ENCODE assay signal across 21 mouse cellular contexts in genomic region chr6:49009665-49010064, GRCm38 (mm10). TPM values are rescaled to one million over a fixed set of nuclear protein-coding genes. Genes with fewer than 3 reads are reported as not detected.
DNase-seq lines count a peak whose midpoint lies in the region; ATAC-seq and TF ChIP-seq lines count a peak whose summit lies in the region.
"Had no signal": no experiment of that assay in that cellular context is flagged by ENCODE, and none has a peak within 500 bp of the region (broad histone marks: within the 10 kb centered on the region; RNA-seq: fewer than 3 reads in every experiment).

No protein-coding gene starts in this region.

- H3K9ac ChIP-seq in hindbrain, postnatal 0 days (replicated peaks; ENCODE audit: low read length): no peak overlapping the region
- H3K9ac ChIP-seq in hindbrain, embryonic 11.5 days (ENCODE audit: low read depth, low read length): no peak overlapping the region
- H3K9ac ChIP-seq in lung, postnatal 0 days (replicated peaks; ENCODE audit: low read depth): no peak overlapping the region
- H3K9ac ChIP-seq in MEL (ENCODE audit: control insufficient read depth, low read depth, low read length, poor library complexity, severe bottlenecking): no peak overlapping the region
- H3K9ac ChIP-seq: embryonic facial prominence, embryonic 13.5 days; neural tube, embryonic 13.5 days had no signal

- no peak for DNase-seq in hindbrain, postnatal 0 days (ENCODE audit: low spot score)
- DNase-seq in hindbrain, embryonic 11.5 days (ENCODE audit: low spot score): no peak
- DNase-seq in lung, postnatal 0 days (ENCODE audit: low spot score): no peak
- no peak for DNase-seq in lung, postnatal 14 days
- DNase-seq in MEL (ENCODE audit: low read depth, low spot score): peak; percentile 9
- peak; percentile 50 for DNase-seq in naive thymus-derived CD4-positive, alpha-beta T cell, adult 2 months (ENCODE audit: low read depth)
- no peak for DNase-seq in cerebellum, adult 18-20 months
- DNase-seq: adrenal gland, postnatal 36 days; cerebellum, postnatal 36 days; kidney, adult 11 months; lung, postnatal 36 days; spleen, adult 18-20 months had no signal

- no peak for TF ChIP-seq EP300 in lung, postnatal 0 days (IDR thresholded peaks at IDR 0.05)
- TF ChIP-seq EP300 in MEL (IDR thresholded peaks at IDR 0.05; ENCODE audit: low read depth in 1 of 2, low read length in 2 of 2): no peak

- no peaks in the 10 kb centered on the region for H3K79me2 ChIP-seq in MEL (ENCODE audit: control insufficient read depth, insufficient read depth, low read length, poor library complexity)

- no peak overlapping the region for H3K27ac ChIP-seq in hindbrain, postnatal 0 days
- no peak overlapping the region for H3K27ac ChIP-seq in hindbrain, embryonic 11.5 days (ENCODE audit: low read depth, low read length)
- H3K27ac ChIP-seq in lung, postnatal 0 days (ENCODE audit: low read length): no peak overlapping the region
- no peak overlapping the region for H3K27ac ChIP-seq in MEL (ENCODE audit: control insufficient read depth, low read depth, low read length)
- H3K27ac ChIP-seq: embryonic facial prominence, embryonic 13.5 days; heart, embryonic 10.5 days; neural tube, embryonic 13.5 days had no signal

- TF ChIP-seq CTCF in hindbrain, postnatal 0 days (IDR thresholded peaks at IDR 0.05; ENCODE audit: low read depth): peak; percentile 41
- TF ChIP-seq CTCF in lung, postnatal 0 days (IDR thresholded peaks at IDR 0.05): 0 out of 2 replicates have a peak, but pooled peaks have one; percentile 23
- peak in 2 of 3 experiments; percentile 6 to 16; a peak in 1 of 6 replicates for TF ChIP-seq CTCF in MEL (IDR thresholded peaks at IDR 0.05 in 2 of 3, conservative IDR thresholded peaks at IDR 0.05 in 1 of 3; ENCODE audit: control insufficient read depth in 1 of 3, insufficient read depth in 1 of 3, low read depth in 2 of 3, low read length in 3 of 3, poor library complexity in 1 of 3, severe bottlenecking in 1 of 3)

- WGBS in hindbrain, postnatal 0 days: 88% methylated on average over 1 of the region's 1 CpGs
- WGBS in hindbrain, embryonic 11.5 days: 92% methylated on average over 1 of the region's 1 CpGs
- 90% methylated on average over 1 of the region's 1 CpGs for WGBS in lung, postnatal 0 days

- H3K4me3 ChIP-seq in hindbrain, postnatal 0 days (ENCODE audit: low read length): no peak overlapping the region
- no peak overlapping the region for H3K4me3 ChIP-seq in hindbrain, embryonic 11.5 days (ENCODE audit: low read depth, low read length)
- no peak overlapping the region for H3K4me3 ChIP-seq in lung, postnatal 0 days (ENCODE audit: low read depth, low read length)
- H3K4me3 ChIP-seq in MEL (ENCODE audit: control insufficient read depth in 1 of 2, insufficient read depth in 1 of 2, low read depth in 2 of 2, low read length in 2 of 2): no peak overlapping the region
- H3K4me3 ChIP-seq: embryonic facial prominence, embryonic 13.5 days; neural tube, embryonic 13.5 days had no signal

- no peak overlapping the region for H3K4me2 ChIP-seq in hindbrain, postnatal 0 days (ENCODE audit: low read depth, low read length)
- no peak overlapping the region for H3K4me2 ChIP-seq in hindbrain, embryonic 11.5 days (replicated peaks; ENCODE audit: low read depth, low read length)
- no peak overlapping the region for H3K4me2 ChIP-seq in lung, postnatal 0 days (replicated peaks; ENCODE audit: low read depth, low read length)

- TF ChIP-seq RAD21 in MEL (IDR thresholded peaks at IDR 0.05; ENCODE audit: low read depth, low read length): no peak

- no peaks in the 10 kb centered on the region for H3K36me3 ChIP-seq in hindbrain, postnatal 0 days (ENCODE audit: insufficient read depth, low read length)
- no peaks in the 10 kb centered on the region for H3K36me3 ChIP-seq in hindbrain, embryonic 11.5 days (ENCODE audit: control insufficient read depth, insufficient read depth, low read length)
- H3K36me3 ChIP-seq in lung, postnatal 0 days (ENCODE audit: insufficient read depth, low read length): no peaks in the 10 kb centered on the region
- H3K36me3 ChIP-seq in MEL (ENCODE audit: control insufficient read depth in 1 of 2, insufficient read depth in 2 of 2, low read length in 2 of 2): no peaks in the 10 kb centered on the region
- H3K36me3 ChIP-seq: embryonic facial prominence, embryonic 13.5 days; forebrain, embryonic 10.5 days; heart, embryonic 10.5 days; neural tube, embryonic 13.5 days had no signal

- no peak for TF ChIP-seq POLR2A in MEL (IDR thresholded peaks at IDR 0.05; ENCODE audit: control insufficient read depth in 1 of 2, insufficient read depth in 1 of 2, low read depth in 1 of 2, low read length in 2 of 2, poor library complexity in 1 of 2)

- peaks cover 3% of the 10 kb centered on the region; the same call in 1 of the 2 replicates for H3K4me1 ChIP-seq in hindbrain, postnatal 0 days (ENCODE audit: insufficient read depth, low read length)
- H3K4me1 ChIP-seq in hindbrain, embryonic 11.5 days (replicated peaks; ENCODE audit: control insufficient read depth, insufficient read depth, low read length): no peaks in the 10 kb centered on the region
- H3K4me1 ChIP-seq in lung, postnatal 0 days (ENCODE audit: insufficient read depth, low read depth, low read length): 0 out of 2 replicates have a peak, but pooled peaks cover 6% of the 10 kb centered on the region
- no peaks in the 10 kb centered on the region for H3K4me1 ChIP-seq in MEL (ENCODE audit: control insufficient read depth in 1 of 2, insufficient read depth in 2 of 2, low read length in 2 of 2)

- H3K9me3 ChIP-seq in hindbrain, postnatal 0 days (ENCODE audit: low read length): no peaks in the 10 kb centered on the region
- H3K9me3 ChIP-seq in hindbrain, embryonic 11.5 days (ENCODE audit: control insufficient read depth, low read length): no peaks in the 10 kb centered on the region
- H3K9me3 ChIP-seq in lung, postnatal 0 days (ENCODE audit: low read length): no peaks in the 10 kb centered on the region
- no peaks in the 10 kb centered on the region for H3K9me3 ChIP-seq in MEL (replicated peaks; ENCODE audit: insufficient read depth, low read length)
- H3K9me3 ChIP-seq: embryonic facial prominence, embryonic 13.5 days; heart, embryonic 10.5 days; neural tube, embryonic 13.5 days had no signal

- no peaks in the 10 kb centered on the region for H3K27me3 ChIP-seq in hindbrain, postnatal 0 days (ENCODE audit: insufficient read depth, low read length)
- no peaks in the 10 kb centered on the region for H3K27me3 ChIP-seq in hindbrain, embryonic 11.5 days (ENCODE audit: control insufficient read depth, insufficient read depth, low read length)
- no peaks in the 10 kb centered on the region for H3K27me3 ChIP-seq in lung, postnatal 0 days (replicated peaks; ENCODE audit: insufficient read depth, low read length)
- H3K27me3 ChIP-seq in MEL (ENCODE audit: control insufficient read depth in 1 of 2, insufficient read depth in 2 of 2, low read length in 2 of 2): no peaks in the 10 kb centered on the region; a peak in 1 of 4 replicates
- H3K27me3 ChIP-seq: embryonic facial prominence, embryonic 13.5 days had no signal

- no peak for ATAC-seq in hindbrain, postnatal 0 days
- no peak for ATAC-seq in hindbrain, embryonic 11.5 days (ENCODE audit: low FRiP score)
- ATAC-seq in lung, postnatal 0 days: no peak

TF ChIP-seq in MEL, 35 proteins besides CTCF, POLR2A, EP300 and RAD21:
- TF ChIP-seq ELF1 (IDR thresholded peaks at IDR 0.05; ENCODE audit: low read depth, low read length): no peak
- no peak for TF ChIP-seq TAL1 (IDR thresholded peaks at IDR 0.05; ENCODE audit: low read length)
- TF ChIP-seq MAZ (IDR thresholded peaks at IDR 0.05; ENCODE audit: low read depth, low read length): no peak
- no peak for TF ChIP-seq CHD1 (IDR thresholded peaks at IDR 0.05; ENCODE audit: low read depth, low read length)
- no peak for TF ChIP-seq ZC3H11A (IDR thresholded peaks at IDR 0.05; ENCODE audit: low read depth, low read length)
- no peak for TF ChIP-seq UBTF (IDR thresholded peaks at IDR 0.05; ENCODE audit: borderline replicate concordance, insufficient read depth, low read depth, low read length)
- no peak for TF ChIP-seq SIN3A (IDR thresholded peaks at IDR 0.05; ENCODE audit: low read length)

RNA-seq across cellular contexts. Expression of gene Svs1, which starts 23.0 kb away (rescaled TPM):
- total RNA-seq in hindbrain, postnatal 0 days (2014; rRNA removed): not detected in 2 replicates
- not detected in 2 replicates for polyA plus RNA-seq in hindbrain, postnatal 0 days (2015; fragmentation: Nextera tagmentation; extraction: Ambion mirVana)
- not detected in 2 replicates for polyA plus RNA-seq in hindbrain, embryonic 11.5 days (2014; fragmentation: Nextera tagmentation; extraction: Ambion mirVana)
- polyA plus RNA-seq in lung, postnatal 0 days (2015; fragmentation: Nextera tagmentation; extraction: Ambion mirVana): not detected in 2 replicates
- total RNA-seq in MEL (2012; rRNA removed): not detected in 2 replicates
- not detected for polyA plus RNA-seq in MEL (2012; ENCODE audit: insufficient read depth in 1 of 2, insufficient read length in 2 of 2, low read depth in 1 of 2, low replicate concordance in 2 of 2, missing spikeins in 1 of 2)
- total RNA-seq: adrenal gland, postnatal 36 days; hematopoietic stem cell, adult 5-6 weeks; left cerebral cortex, adult 18-20 months; liver, adult 2 months had no signal
- polyA plus RNA-seq: embryonic facial prominence, embryonic 13.5 days; forebrain, embryonic 10.5 days; heart, embryonic 10.5 days; large intestine, adult 2 months; liver, adult 2 months; midbrain, embryonic 14.5 days; neural tube, embryonic 13.5 days had no signal

RNA-seq across cellular contexts. Expression of gene Gpnmb, which starts 26.7 kb away (rescaled TPM):
- 0.29 and 0.89 TPM in 2 replicates for total RNA-seq in hindbrain, postnatal 0 days (2014; rRNA removed)
- 0.44 and 0.45 TPM in 2 replicates for polyA plus RNA-seq in hindbrain, postnatal 0 days (2015; fragmentation: Nextera tagmentation; extraction: Ambion mirVana)
- polyA plus RNA-seq in hindbrain, embryonic 11.5 days (2014; fragmentation: Nextera tagmentation; extraction: Ambion mirVana): 0.76 and 1.0 TPM in 2 replicates
- polyA plus RNA-seq in lung, postnatal 0 days (2015; fragmentation: Nextera tagmentation; extraction: Ambion mirVana): 1.5 and 2.0 TPM in 2 replicates
- not detected in 2 replicates for total RNA-seq in MEL (2012; rRNA removed)
- polyA plus RNA-seq in MEL (2012; ENCODE audit: insufficient read depth in 1 of 2, insufficient read length in 2 of 2, low read depth in 1 of 2, low replicate concordance in 2 of 2, missing spikeins in 1 of 2): not detected
- total RNA-seq: hematopoietic stem cell, adult 5-6 weeks had no signal

RNA-seq across cellular contexts. Expression of gene Doxl2, which starts 34.9 kb away (rescaled TPM):
- not detected in 2 replicates for total RNA-seq in hindbrain, postnatal 0 days (2014; rRNA removed)
- polyA plus RNA-seq in hindbrain, postnatal 0 days (2015; fragmentation: Nextera tagmentation; extraction: Ambion mirVana): not detected in 2 replicates
- not detected in 2 replicates for polyA plus RNA-seq in hindbrain, embryonic 11.5 days (2014; fragmentation: Nextera tagmentation; extraction: Ambion mirVana)
- polyA plus RNA-seq in lung, postnatal 0 days (2015; fragmentation: Nextera tagmentation; extraction: Ambion mirVana): not detected in 2 replicates
- total RNA-seq in MEL (2012; rRNA removed): not detected in 2 replicates
- not detected for polyA plus RNA-seq in MEL (2012; ENCODE audit: insufficient read depth in 1 of 2, insufficient read length in 2 of 2, low read depth in 1 of 2, low replicate concordance in 2 of 2, missing spikeins in 1 of 2)
- total RNA-seq: adrenal gland, postnatal 36 days; hematopoietic stem cell, adult 5-6 weeks; left cerebral cortex, adult 18-20 months; liver, adult 2 months had no signal
- polyA plus RNA-seq: embryonic facial prominence, embryonic 13.5 days; forebrain, embryonic 10.5 days; heart, embryonic 10.5 days; large intestine, adult 2 months; liver, adult 2 months; midbrain, embryonic 14.5 days; neural tube, embryonic 13.5 days had no signal

Comparison
In these comparisons a context has a peak if more than half of its experiments do, and no peak if none do; other contexts are left out.
1. DNase-seq: peak in MEL (single experiment) and naive thymus-derived CD4-positive, alpha-beta T cell, adult 2 months (single experiment); none in hindbrain, postnatal 0 days (single experiment), hindbrain, embryonic 11.5 days (single experiment), lung, postnatal 0 days (single experiment), lung, postnatal 14 days (single experiment) and cerebellum, adult 18-20 months (0 of 2).
2. Peak in every context shown above with its lines, with median percentiles within 50 percentile points of each other: CTCF ChIP-seq.